Mouse (Mus musculus): ENCODE measurements around the gene Hrh1. TPM values are rescaled to one million over a fixed set of nuclear protein-coding genes. Genes with fewer than 3 reads are reported as not detected.

Hrh1 gene
- polyA plus RNA-seq, 1 experiment from 2014 or later = 0.05 TPM

GRCm38 (mm10) chr6:114434524-114434923, 36.8 kb downstream of the Hrh1 start:
- H3K9me3 ChIP-seq (replicated peaks) = no peaks in the 10 kb centered on the region
- no peak overlapping the region for H3K9ac ChIP-seq
- no peaks in the 10 kb centered on the region for H3K27me3 ChIP-seq
- H3K4me2 ChIP-seq = no peak overlapping the region
- 67% methylated on average over 5 of the region's 5 CpGs for WGBS (ENCODE audit: insufficient replicate concordance)
- no peak overlapping the region for H3K27ac ChIP-seq (replicated peaks)
- H3K36me3 ChIP-seq (replicated peaks) = no peaks in the 10 kb centered on the region
- H3K4me1 ChIP-seq (replicated peaks) = no peaks in the 10 kb centered on the region
- H3K4me3 ChIP-seq (replicated peaks) = no peak overlapping the region
- ATAC-seq (ENCODE audit: insufficient read depth) = no peak

- no peaks in the 10 kb centered on the region for H3K4me1 ChIP-seq (replicated peaks)
- no peak overlapping the region for H3K4me2 ChIP-seq
- ATAC-seq (ENCODE audit: insufficient read depth) = no peak
- no peak overlapping the region for H3K9ac ChIP-seq
- H3K27ac ChIP-seq (replicated peaks) = no peak overlapping the region
- 44% methylated on average over 2 of the region's 2 CpGs for WGBS (ENCODE audit: insufficient replicate concordance)
- no peak overlapping the region for H3K4me3 ChIP-seq (replicated peaks)
- no peaks in the 10 kb centered on the region for H3K9me3 ChIP-seq (replicated peaks)
- no peaks in the 10 kb centered on the region for H3K27me3 ChIP-seq
- H3K36me3 ChIP-seq (replicated peaks) = no peaks in the 10 kb centered on the region
These were observed 42.6 kb downstream of the Hrh1 start for GRCm38 (mm10) chr6:114440302-114440701.

- Histone ChIP-seq H3K9me3 (replicated peaks) (no peaks in the 10 kb centered on the region), H3K27me3 (no peaks in the 10 kb centered on the region), H3K27ac (replicated peaks) (no peak overlapping the region), H3K4me2 (no peak overlapping the region), H3K4me1 (replicated peaks) (no peaks in the 10 kb centered on the region), H3K36me3 (replicated peaks) (no peaks in the 10 kb centered on the region), H3K9ac (no peak overlapping the region), H3K4me3 (replicated peaks) (no peak overlapping the region)
- no peak for ATAC-seq (ENCODE audit: insufficient read depth)
- WGBS (ENCODE audit: insufficient replicate concordance) = 48% methylated on average over 10 of the region's 10 CpGs
These were observed 43.2 kb downstream of the Hrh1 start for GRCm38 (mm10) chr6:114440788-114441453.

- 50% methylated on average over 1 of the region's 1 CpGs for WGBS (ENCODE audit: insufficient replicate concordance)
- Histone ChIP-seq H3K4me1 (replicated peaks) (no peaks in the 10 kb centered on the region), H3K36me3 (replicated peaks) (no peaks in the 10 kb centered on the region), H3K27ac (replicated peaks) (no peak overlapping the region), H3K27me3 (no peaks in the 10 kb centered on the region), H3K4me2 (no peak overlapping the region), H3K4me3 (replicated peaks) (no peak overlapping the region), H3K9me3 (replicated peaks) (no peaks in the 10 kb centered on the region), H3K9ac (no peak overlapping the region)
- no peak for ATAC-seq (ENCODE audit: insufficient read depth)
These were observed 46.6 kb downstream of the Hrh1 start for GRCm38 (mm10) chr6:114444247-114444844.

- ATAC-seq (ENCODE audit: insufficient read depth) = no peak
- Histone ChIP-seq H3K4me2 (no peak overlapping the region), H3K36me3 (replicated peaks) (no peaks in the 10 kb centered on the region), H3K4me3 (replicated peaks) (no peak overlapping the region), H3K4me1 (replicated peaks) (no peaks in the 10 kb centered on the region), H3K9me3 (replicated peaks) (no peaks in the 10 kb centered on the region), H3K27ac (replicated peaks) (no peak overlapping the region), H3K9ac (no peak overlapping the region), H3K27me3 (no peaks in the 10 kb centered on the region)
- WGBS (ENCODE audit: insufficient replicate concordance) = 29% methylated on average over 3 of the region's 3 CpGs
These were observed 47.2 kb downstream of the Hrh1 start for GRCm38 (mm10) chr6:114444976-114445375.

GRCm38 (mm10) chr6:114448888-114449287, 51.2 kb downstream of the Hrh1 start:
- Histone ChIP-seq H3K27me3 (no peaks in the 10 kb centered on the region), H3K4me2 (no peak overlapping the region), H3K4me1 (replicated peaks) (no peaks in the 10 kb centered on the region), H3K27ac (replicated peaks) (no peak overlapping the region), H3K9me3 (replicated peaks) (no peaks in the 10 kb centered on the region), H3K4me3 (replicated peaks) (no peak overlapping the region), H3K36me3 (replicated peaks) (no peaks in the 10 kb centered on the region), H3K9ac (no peak overlapping the region)
- no peak for ATAC-seq (ENCODE audit: insufficient read depth)
- WGBS (ENCODE audit: insufficient replicate concordance) = 46% methylated on average over 9 of the region's 9 CpGs

- Histone ChIP-seq H3K36me3 (replicated peaks) (no peaks in the 10 kb centered on the region), H3K9ac (no peak overlapping the region), H3K4me2 (no peak overlapping the region), H3K4me1 (replicated peaks) (no peaks in the 10 kb centered on the region; the same call in 1 of the 2 replicates), H3K27me3 (no peaks in the 10 kb centered on the region), H3K4me3 (replicated peaks) (no peak overlapping the region), H3K9me3 (replicated peaks) (no peaks in the 10 kb centered on the region), H3K27ac (replicated peaks) (no peak overlapping the region)
- ATAC-seq (ENCODE audit: insufficient read depth) = no peak
- 67% methylated on average over 4 of the region's 4 CpGs for WGBS (ENCODE audit: insufficient replicate concordance)
These were observed 57.5 kb downstream of the Hrh1 start for GRCm38 (mm10) chr6:114455267-114455666.

- Histone ChIP-seq H3K27ac (replicated peaks) (no peak overlapping the region), H3K4me2 (no peak overlapping the region), H3K9me3 (replicated peaks) (no peaks in the 10 kb centered on the region), H3K4me1 (replicated peaks) (no peaks in the 10 kb centered on the region; the same call in 1 of the 2 replicates), H3K9ac (no peak overlapping the region), H3K4me3 (replicated peaks) (no peak overlapping the region), H3K27me3 (no peaks in the 10 kb centered on the region), H3K36me3 (replicated peaks) (no peaks in the 10 kb centered on the region)
- 48% methylated on average over 12 of the region's 12 CpGs for WGBS (ENCODE audit: insufficient replicate concordance)
- no peak for ATAC-seq (ENCODE audit: insufficient read depth)
These were observed 58.7 kb downstream of the Hrh1 start for GRCm38 (mm10) chr6:114456255-114457042.

- Histone ChIP-seq H3K27ac (replicated peaks) (no peak overlapping the region), H3K9me3 (replicated peaks) (no peaks in the 10 kb centered on the region), H3K4me3 (replicated peaks) (no peak overlapping the region), H3K4me1 (replicated peaks) (no peaks in the 10 kb centered on the region; the same call in 1 of the 2 replicates), H3K36me3 (replicated peaks) (no peaks in the 10 kb centered on the region), H3K4me2 (no peak overlapping the region), H3K9ac (no peak overlapping the region), H3K27me3 (no peaks in the 10 kb centered on the region)
- 32% methylated on average over 3 of the region's 3 CpGs for WGBS (ENCODE audit: insufficient replicate concordance)
- ATAC-seq (ENCODE audit: insufficient read depth) = no peak
These were observed 59.6 kb downstream of the Hrh1 start for GRCm38 (mm10) chr6:114457299-114457698.

- Histone ChIP-seq H3K27ac (replicated peaks) (no peak overlapping the region), H3K27me3 (no peaks in the 10 kb centered on the region), H3K9me3 (replicated peaks) (no peaks in the 10 kb centered on the region), H3K36me3 (replicated peaks) (no peaks in the 10 kb centered on the region), H3K9ac (no peak overlapping the region), H3K4me3 (replicated peaks) (no peak overlapping the region), H3K4me1 (replicated peaks) (no peaks in the 10 kb centered on the region; the same call in 1 of the 2 replicates), H3K4me2 (no peak overlapping the region)
- WGBS (ENCODE audit: insufficient replicate concordance) = 54% methylated on average over 5 of the region's 5 CpGs
- ATAC-seq (ENCODE audit: insufficient read depth) = no peak
These were observed 60.5 kb downstream of the Hrh1 start for GRCm38 (mm10) chr6:114458191-114458590.

GRCm38 (mm10) chr6:114459969-114460368, 62.2 kb downstream of the Hrh1 start:
- 68% methylated on average over 2 of the region's 2 CpGs for WGBS (ENCODE audit: insufficient replicate concordance)
- Histone ChIP-seq H3K4me1 (replicated peaks) (no peaks in the 10 kb centered on the region; the same call in 1 of the 2 replicates), H3K9ac (no peak overlapping the region), H3K27ac (replicated peaks) (no peak overlapping the region), H3K4me2 (no peak overlapping the region), H3K36me3 (replicated peaks) (no peaks in the 10 kb centered on the region), H3K4me3 (replicated peaks) (no peak overlapping the region), H3K9me3 (replicated peaks) (no peaks in the 10 kb centered on the region), H3K27me3 (no peaks in the 10 kb centered on the region)
- ATAC-seq (ENCODE audit: insufficient read depth) = no peak

Data from liver, embryonic 15.5 days (tissue).